Mouse (Mus musculus) E14TG2a.4 (cell line): ENCODE data around the gene Arhgef7.
"Not testable (repeated sequence)": the region's sequence is repeated elsewhere in the genome, so short reads cannot be mapped to it uniquely, and the experiment has no call there.

ENCODE experiments used
- H3K27me3 ChIP-seq: 2 replicates; pipeline ENCODE4 v1.6.1; 2014; ENCODE audit warnings: low read length, control low read depth; ENCODE audit not compliant: insufficient read depth
- H3K36me3 ChIP-seq: 2 replicates; pipeline ENCODE4 v1.6.1; 2014; ENCODE audit warnings: low read length, control low read depth; ENCODE audit not compliant: insufficient read depth
- H3K4me1 ChIP-seq: replicated peaks from 2 replicates; pipeline ENCODE4 v1.6.1; 2014; ENCODE audit warnings: low read depth, low read length, control low read depth
- H3K4me3 ChIP-seq: replicated peaks from 2 replicates; pipeline ENCODE4 v1.5.1; 2014; ENCODE audit warnings: mild to moderate bottlenecking, low read length
- H3K9me3 ChIP-seq: 2 replicates; pipeline ENCODE4 v1.6.1; 2014; ENCODE audit warnings: low read length, control low read depth
- CTCF ChIP-seq: conservative IDR thresholded peaks from 2 replicates; pipeline ENCODE4 v1.5.1; 2014; ENCODE audit warnings: low read length
- NANOG ChIP-seq: IDR thresholded peaks from 2 replicates; pipeline ENCODE4 v1.6.1; 2014; ENCODE audit warnings: borderline replicate concordance, low read length, mixed read lengths
- POU5F1 ChIP-seq: IDR thresholded peaks from 2 replicates; pipeline ENCODE4 v1.6.1; 2014; ENCODE audit warnings: low read length, borderline replicate concordance

Arhgef7 gene

DNA sequence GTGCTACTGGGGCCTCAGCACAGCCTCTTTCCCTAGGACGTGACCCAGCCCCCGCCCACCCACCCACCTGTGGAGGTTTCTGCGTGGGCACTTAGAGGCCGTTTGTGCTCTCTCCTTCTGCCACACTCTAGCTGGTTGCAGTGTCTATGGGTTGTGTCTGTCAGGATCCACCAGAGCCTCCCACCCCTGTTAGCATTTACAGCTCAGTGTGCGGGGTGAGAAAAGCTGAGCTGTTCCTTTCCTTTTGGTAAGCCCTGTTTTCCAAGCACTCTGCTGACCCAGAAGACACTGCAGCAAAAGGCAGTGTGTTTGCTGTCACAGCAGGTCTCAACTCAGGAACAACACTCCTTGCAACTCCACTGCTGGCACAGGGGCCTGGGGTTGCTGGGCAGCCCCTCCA is 106.7 kb downstream of the Arhgef7 start:
- Histone ChIP-seq H3K27me3 (no peaks in the 10 kb centered on the region), H3K4me3 (no peak overlapping the region), H3K36me3 (peaks cover 52% of the 10 kb centered on the region), H3K9me3 (no peaks in the 10 kb centered on the region), H3K4me1 (peaks cover 24% of the 10 kb centered on the region)
- TF ChIP-seq NANOG (no peak), POU5F1 (no peak), CTCF (no peak)

DNA sequence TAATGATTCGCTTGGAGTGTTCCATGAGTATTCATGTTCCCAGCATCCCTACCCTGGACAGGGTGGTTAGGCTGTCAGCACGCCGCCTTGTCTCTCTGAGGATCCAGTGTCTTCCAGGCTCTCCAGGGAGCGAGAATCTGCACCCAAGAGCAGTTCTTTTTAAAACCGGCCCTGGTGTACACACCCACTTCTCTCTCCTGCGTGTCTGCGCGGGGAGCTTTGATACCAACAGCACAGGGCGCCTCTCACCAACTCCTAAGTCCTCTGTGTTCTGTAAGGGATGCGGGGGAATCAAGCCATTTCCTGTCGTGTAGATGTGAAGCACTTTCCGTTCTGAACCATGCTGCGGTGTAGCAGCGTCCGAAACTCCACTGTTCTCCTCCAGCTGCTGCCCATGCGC is 107.2 kb downstream of the Arhgef7 start:
- H3K9me3 ChIP-seq = no peaks in the 10 kb centered on the region
- peaks cover 20% of the 10 kb centered on the region for H3K4me1 ChIP-seq
- peaks cover 49% of the 10 kb centered on the region for H3K36me3 ChIP-seq
- no peaks in the 10 kb centered on the region for H3K27me3 ChIP-seq
- no peak for TF ChIP-seq POU5F1
- no peak for TF ChIP-seq CTCF
- TF ChIP-seq NANOG = no peak
- H3K4me3 ChIP-seq = 0 out of 2 replicates have a peak overlapping the region, but pooled peaks have one; percentile 7

- TF ChIP-seq NANOG (no peak), CTCF (no peak), POU5F1 (no peak)
- H3K9me3 ChIP-seq = no peaks in the 10 kb centered on the region
- H3K36me3 ChIP-seq = 0 out of 2 replicates have a peak, but pooled peaks cover under 1% of the 10 kb centered on the region
- no peak within 1 kb of the TSS for H3K4me3 ChIP-seq
- 0 out of 2 replicates have a peak, but pooled peaks cover under 1% of the 10 kb centered on the region for H3K4me1 ChIP-seq
- no peaks in the 10 kb centered on the region for H3K27me3 ChIP-seq
Measured at GRCm38 (mm10) chr8:11840174-11840573, 112.7 kb downstream of the Arhgef7 start, which contains the start of gene Tex29. Tex29 (plus strand) TSS chr8:11840474.

DNA sequence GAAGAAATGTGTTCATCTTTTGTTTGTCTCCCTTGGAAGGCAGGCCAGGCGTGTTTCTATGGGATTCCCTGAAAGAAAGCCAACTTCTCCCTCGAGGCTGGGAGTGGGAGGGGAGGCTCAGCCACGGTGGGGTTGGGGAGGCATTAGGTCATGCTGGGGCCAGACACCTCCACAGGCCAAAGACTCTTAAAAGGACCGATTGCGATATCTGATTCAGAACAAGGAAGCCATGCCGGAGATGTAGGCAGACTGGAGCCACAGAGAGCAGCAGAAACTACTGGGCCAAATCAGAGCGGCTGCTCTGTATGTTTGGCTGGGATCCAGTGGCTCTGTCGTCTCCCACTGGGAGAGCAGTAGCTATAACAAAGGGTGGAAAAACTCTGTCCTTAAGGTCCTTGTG is 114.0 kb downstream of the Arhgef7 start:
- no peak overlapping the region for H3K4me3 ChIP-seq
- no peak for TF ChIP-seq CTCF
- TF ChIP-seq POU5F1 = no peak
- no peak for TF ChIP-seq NANOG
- no peaks in the 10 kb centered on the region for H3K9me3 ChIP-seq
- no peaks in the 10 kb centered on the region for H3K4me1 ChIP-seq
- H3K36me3 ChIP-seq = no peaks in the 10 kb centered on the region
- H3K27me3 ChIP-seq = no peaks in the 10 kb centered on the region

DNA sequence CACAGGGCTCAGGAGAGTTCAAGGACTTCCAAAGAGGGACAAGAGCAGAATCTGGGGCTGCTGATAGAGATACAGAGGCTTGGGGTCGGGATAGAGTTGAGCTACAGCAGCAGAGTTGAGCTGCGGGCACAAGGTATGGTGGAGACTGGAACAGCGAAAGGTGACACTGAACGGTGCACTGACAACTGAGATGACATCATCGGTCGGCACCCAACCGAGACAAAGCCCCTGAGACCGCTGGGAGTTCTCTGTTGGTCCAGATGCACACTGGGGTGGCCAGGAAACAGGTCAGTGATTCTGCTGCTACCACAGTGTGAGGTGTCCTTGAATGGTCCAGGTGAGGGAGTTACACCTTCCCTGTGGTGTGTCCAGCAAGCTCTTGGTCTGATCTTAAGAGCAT is 115.2 kb downstream of the Arhgef7 start:
- Histone ChIP-seq H3K4me3 (no peak overlapping the region), H3K36me3 (no peaks in the 10 kb centered on the region), H3K4me1 (no peaks in the 10 kb centered on the region), H3K27me3 (no peaks in the 10 kb centered on the region), H3K9me3 (no peaks in the 10 kb centered on the region)
- TF ChIP-seq CTCF (no peak), POU5F1 (no peak), NANOG (no peak)

GRCm38 (mm10) chr8:11843677-11844315 is 116.3 kb downstream of the Arhgef7 start:
- no peak overlapping the region for H3K4me3 ChIP-seq
- H3K36me3 ChIP-seq = no peaks in the 10 kb centered on the region
- no peaks in the 10 kb centered on the region for H3K4me1 ChIP-seq
- no peak for TF ChIP-seq CTCF
- no peak for TF ChIP-seq NANOG
- TF ChIP-seq POU5F1 = no peak
- no peaks in the 10 kb centered on the region for H3K9me3 ChIP-seq
- no peaks in the 10 kb centered on the region for H3K27me3 ChIP-seq

DNA sequence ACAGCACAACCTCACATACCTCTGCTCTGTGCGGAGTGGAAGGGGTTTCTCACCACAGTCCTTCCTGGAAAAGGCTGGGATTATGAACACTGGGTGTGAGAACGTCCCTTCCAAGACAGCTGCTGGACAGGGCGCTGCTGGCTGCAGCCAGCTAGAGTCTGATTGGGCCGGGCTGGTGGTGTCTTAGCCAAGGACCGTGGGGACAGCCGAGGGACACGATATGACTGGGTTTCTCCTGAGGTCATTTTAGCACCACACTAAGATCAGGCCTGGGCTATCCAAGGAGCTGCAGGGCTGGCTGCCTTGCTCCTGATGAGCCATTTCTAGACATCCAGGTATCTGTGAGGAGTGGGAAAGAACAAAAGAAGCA is 116.8 kb downstream of the Arhgef7 start:
- TF ChIP-seq NANOG (no peak), CTCF (no peak), POU5F1 (no peak)
- no peaks in the 10 kb centered on the region for H3K9me3 ChIP-seq
- H3K4me3 ChIP-seq = no peak overlapping the region
- no peaks in the 10 kb centered on the region for H3K4me1 ChIP-seq
- H3K36me3 ChIP-seq = no peaks in the 10 kb centered on the region
- no peaks in the 10 kb centered on the region for H3K27me3 ChIP-seq

DNA sequence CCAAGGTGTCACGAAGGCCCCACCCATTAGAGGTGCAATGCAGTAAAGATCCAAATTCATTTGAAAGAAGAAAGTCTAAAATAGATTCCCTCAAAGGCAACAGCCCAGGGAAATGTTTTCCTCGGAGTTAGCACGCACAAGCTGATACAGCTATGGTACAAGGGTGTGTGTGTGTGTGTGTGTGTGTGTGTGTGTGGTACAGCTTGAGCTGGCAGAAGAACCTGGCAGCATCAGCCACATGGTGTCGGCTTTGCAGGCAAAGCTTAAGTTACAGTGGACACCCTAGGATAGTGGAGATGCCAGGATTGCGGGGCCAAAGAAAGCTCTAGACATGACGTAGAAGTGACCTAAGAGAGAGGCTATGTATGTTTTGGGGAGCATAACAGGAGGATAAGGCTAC is 119.3 kb downstream of the Arhgef7 start:
- no peak overlapping the region for H3K4me3 ChIP-seq
- TF ChIP-seq NANOG (no peak), POU5F1 (no peak), CTCF (no peak)
- no peaks in the 10 kb centered on the region for H3K36me3 ChIP-seq
- H3K4me1 ChIP-seq = no peaks in the 10 kb centered on the region
- no peaks in the 10 kb centered on the region for H3K27me3 ChIP-seq
- H3K9me3 ChIP-seq = no peaks in the 10 kb centered on the region

DNA sequence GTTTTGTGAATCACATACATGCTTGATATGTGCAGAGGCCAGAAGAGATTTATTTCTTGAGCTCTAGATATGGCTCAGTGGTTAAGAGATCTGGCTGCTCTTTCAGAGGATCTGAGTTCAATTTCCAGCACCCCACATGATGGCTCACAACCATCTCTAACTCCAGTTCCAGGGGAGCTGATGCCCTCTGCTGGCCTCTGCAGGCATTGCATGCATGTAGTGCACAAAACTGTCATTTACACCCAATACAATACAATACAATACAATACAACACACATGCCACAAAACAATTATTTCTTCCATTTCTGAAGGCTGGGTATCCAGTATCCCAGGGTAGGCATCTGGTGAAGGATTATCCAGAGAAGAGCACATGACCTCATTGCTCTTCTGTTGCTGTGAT is 140.3 kb downstream of the Arhgef7 start:
- Histone ChIP-seq H3K9me3 (peaks cover 22% of the 10 kb centered on the region), H3K4me3 (no peak overlapping the region), H3K4me1 (0 out of 2 replicates have a peak, but pooled peaks cover 3% of the 10 kb centered on the region), H3K27me3 (no peaks in the 10 kb centered on the region), H3K36me3 (no peaks in the 10 kb centered on the region)
- TF ChIP-seq POU5F1 (no peak), NANOG (no peak), CTCF (peak; percentile 75)

GRCm38 (mm10) chr8:11874227-11874626 is 146.7 kb downstream of the Arhgef7 start:
- not testable (repeated sequence) for H3K36me3 ChIP-seq, H3K4me3 ChIP-seq, H3K4me1 ChIP-seq, H3K27me3 ChIP-seq
- peaks cover 37% of the 10 kb centered on the region for H3K9me3 ChIP-seq
